Mouse (Mus musculus): ENCODE data around the gene Kif1b. TPM values are rescaled to one million over a fixed set of nuclear protein-coding genes. Genes with fewer than 3 reads are reported as not detected.

Kif1b gene
- 141 and 144 TPM in 2 replicates for polyA plus RNA-seq (2016; fragmentation: Nextera tagmentation; extraction: Ambion mirVana)

DNA sequence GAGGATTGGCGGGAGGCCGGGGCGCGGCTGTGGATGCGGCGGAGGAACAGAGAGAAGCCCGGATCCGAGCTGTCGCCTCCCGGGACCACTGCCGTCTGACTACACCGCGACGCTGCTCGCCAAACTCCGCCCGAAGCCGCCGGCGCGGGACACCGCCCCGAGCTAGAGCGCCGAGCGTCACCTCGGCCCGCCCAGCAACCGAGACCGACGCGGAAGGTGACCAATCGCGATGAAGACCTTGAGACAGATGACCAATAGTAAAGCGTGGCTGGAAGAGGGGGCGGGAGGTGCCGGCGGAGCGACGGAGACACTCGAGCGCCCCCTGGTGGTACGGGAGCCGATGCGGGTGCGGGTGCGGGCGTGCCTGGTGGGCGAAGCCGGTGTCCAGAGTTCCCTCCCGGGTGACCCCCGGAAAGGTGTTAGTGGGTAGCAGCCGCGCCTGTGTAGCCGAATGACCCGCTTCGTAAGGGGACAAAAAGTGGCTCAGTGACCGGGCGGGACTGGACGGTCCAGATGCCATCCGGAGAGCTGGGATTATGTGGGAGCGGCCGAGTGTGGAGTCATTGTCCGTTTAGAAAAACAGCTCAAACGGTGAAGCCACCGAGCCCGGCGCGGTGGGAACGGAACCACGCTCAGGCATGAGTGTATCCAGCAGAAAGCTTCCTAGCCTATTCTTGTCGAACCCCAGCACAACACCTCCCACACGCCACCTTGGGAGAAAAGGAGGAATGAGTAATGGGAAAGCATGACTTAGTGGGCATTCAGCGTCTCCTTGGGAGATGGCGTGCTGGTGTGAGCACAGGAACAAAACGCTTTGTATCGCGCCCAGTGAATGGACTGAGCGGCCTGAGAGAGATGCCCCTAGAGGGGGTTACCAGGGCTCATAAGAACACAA lies at the start of gene Kif1b:
Gene Kif1b, minus strand, starts transcription at position 98 of the 895 bp plus-strand sequence.
- Histone ChIP-seq H3K4me3 (peak within 1 kb of the TSS; percentile 100), H3K9ac (replicated peaks) (peak within 1 kb of the TSS; percentile 99), H3K9me3 (no peaks in the 10 kb centered on the region), H3K27ac (replicated peaks) (peak within 1 kb of the TSS; percentile 99), H3K4me2 (replicated peaks) (peak within 1 kb of the TSS; percentile 82), H3K4me1 (peaks cover 48% of the 10 kb centered on the region), H3K36me3 (no peaks in the 10 kb centered on the region), H3K27me3 (no peaks in the 10 kb centered on the region)
- 1% methylated on average over 79 of the region's 79 CpGs for WGBS
- ATAC-seq (ENCODE audit: low FRiP score, low read depth): peak; percentile 97

DNA sequence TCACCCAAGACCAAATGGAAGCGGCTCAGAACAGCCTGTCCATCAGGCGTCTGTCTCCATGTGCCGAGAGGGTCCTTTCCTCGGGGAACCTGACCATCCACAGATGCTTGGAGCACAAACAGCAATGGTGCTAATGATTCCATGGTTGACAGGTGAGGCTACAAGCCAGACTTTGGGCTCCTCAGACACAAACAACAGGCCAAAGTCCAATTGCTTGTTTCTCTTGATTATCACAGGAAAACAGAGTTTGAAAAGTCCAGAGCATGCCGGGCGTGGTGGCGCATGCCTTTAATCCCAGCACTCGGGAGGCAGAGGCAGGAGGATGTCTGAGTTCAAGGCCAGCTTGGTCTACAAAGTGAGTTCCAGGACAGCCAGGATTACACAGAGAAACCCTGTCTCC lies 47.2 kb upstream of the Kif1b start:
- Histone ChIP-seq H3K9me3 (no peaks in the 10 kb centered on the region), H3K4me1 (no peaks in the 10 kb centered on the region), H3K27ac (replicated peaks) (no peak overlapping the region), H3K36me3 (peaks cover 98% of the 10 kb centered on the region), H3K27me3 (no peaks in the 10 kb centered on the region), H3K4me2 (replicated peaks) (no peak overlapping the region), H3K4me3 (no peak overlapping the region), H3K9ac (replicated peaks) (no peak overlapping the region)
- no peak for ATAC-seq (ENCODE audit: low FRiP score, low read depth)
- WGBS: 96% methylated on average over 8 of the region's 8 CpGs

DNA sequence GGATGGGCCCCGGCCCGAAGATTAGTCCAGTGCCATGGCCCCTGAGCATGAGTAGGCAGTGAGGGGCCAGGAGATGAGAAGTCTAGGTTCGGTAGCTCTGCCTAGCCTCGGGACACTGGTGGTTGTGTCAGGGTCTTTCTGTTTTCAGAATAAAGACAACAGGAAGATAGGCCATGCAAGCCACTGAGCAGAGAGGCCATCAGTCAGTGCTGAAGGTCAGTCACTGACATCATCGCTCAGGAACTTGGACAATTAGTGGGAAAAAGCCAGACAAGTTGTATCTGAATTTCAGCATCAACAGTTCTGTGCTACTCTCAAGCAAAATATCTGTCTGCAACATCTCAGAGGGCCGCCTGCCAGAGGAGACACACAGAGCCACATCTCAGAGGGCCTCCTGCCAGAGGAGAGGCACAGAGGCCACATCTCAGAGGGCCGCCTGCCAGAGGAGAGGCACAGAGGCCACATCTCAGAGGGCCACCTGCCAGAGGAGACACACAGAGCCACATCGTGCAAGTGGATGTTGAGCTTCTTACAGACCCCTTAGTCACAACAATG lies 44.2 kb upstream of the Kif1b start:
- Histone ChIP-seq H3K27ac (replicated peaks) (no peak overlapping the region), H3K27me3 (no peaks in the 10 kb centered on the region), H3K4me1 (no peaks in the 10 kb centered on the region), H3K36me3 (peaks cover 88% of the 10 kb centered on the region), H3K9ac (replicated peaks) (no peak overlapping the region), H3K4me3 (no peak overlapping the region), H3K9me3 (no peaks in the 10 kb centered on the region), H3K4me2 (replicated peaks) (no peak overlapping the region)
- no peak for ATAC-seq (ENCODE audit: low FRiP score, low read depth)
- WGBS: 93% methylated on average over 8 of the region's 8 CpGs

DNA sequence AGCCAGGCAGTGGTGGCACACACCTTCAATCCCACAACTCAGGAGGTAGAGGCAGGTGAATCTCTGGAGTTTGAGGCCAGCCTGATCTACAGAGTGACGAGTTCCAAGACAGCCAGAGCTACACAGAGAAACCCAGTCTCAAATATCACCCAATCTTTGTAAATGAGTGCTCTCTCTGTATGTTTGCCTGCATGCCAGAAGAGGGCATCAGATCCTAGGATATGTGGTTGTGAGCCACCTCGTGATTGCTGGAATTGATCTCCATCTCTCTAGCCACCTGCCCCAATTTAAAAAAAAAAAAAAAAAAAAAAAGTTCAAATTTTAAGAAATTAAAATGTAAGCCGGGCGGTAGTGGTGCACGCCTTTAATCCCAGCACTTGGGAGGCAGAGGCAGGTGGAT lies 41.5 kb upstream of the Kif1b start:
- Histone ChIP-seq H3K36me3 (peaks cover 88% of the 10 kb centered on the region), H3K4me1 (no peaks in the 10 kb centered on the region), H3K4me3 (no peak overlapping the region), H3K9ac (replicated peaks) (no peak overlapping the region), H3K27ac (replicated peaks) (no peak overlapping the region), H3K4me2 (replicated peaks) (no peak overlapping the region), H3K9me3 (no peaks in the 10 kb centered on the region), H3K27me3 (no peaks in the 10 kb centered on the region)
- no peak for ATAC-seq (ENCODE audit: low FRiP score, low read depth)
- WGBS: 83% methylated on average over 5 of the region's 5 CpGs

DNA sequence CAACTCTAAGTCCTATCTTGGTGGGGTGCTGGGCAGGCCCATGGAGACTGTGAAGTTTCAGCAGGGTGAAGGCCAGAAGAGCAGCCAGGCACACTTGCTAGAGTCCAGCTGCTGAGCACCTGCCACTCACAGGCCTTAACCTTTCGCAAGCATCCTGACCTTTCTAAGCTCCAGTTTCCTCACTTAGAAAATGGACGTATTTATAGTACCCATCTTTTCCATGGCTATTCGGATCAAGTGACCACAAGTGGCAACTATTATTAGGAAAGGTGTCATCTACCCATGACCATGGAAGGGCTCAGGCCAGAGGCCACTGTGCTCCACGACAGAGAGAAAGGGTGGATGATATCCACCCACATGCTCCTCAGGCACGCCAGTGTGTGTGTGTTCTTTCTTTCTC lies 38.4 kb upstream of the Kif1b start:
- no peaks in the 10 kb centered on the region for H3K9me3 ChIP-seq
- H3K4me3 ChIP-seq: no peak overlapping the region
- no peak overlapping the region for H3K9ac ChIP-seq (replicated peaks)
- H3K36me3 ChIP-seq: peaks cover 88% of the 10 kb centered on the region
- 91% methylated on average over 5 of the region's 5 CpGs for WGBS
- H3K4me1 ChIP-seq: no peaks in the 10 kb centered on the region
- no peak for ATAC-seq (ENCODE audit: low FRiP score, low read depth)
- no peak overlapping the region for H3K4me2 ChIP-seq (replicated peaks)
- no peak overlapping the region for H3K27ac ChIP-seq (replicated peaks)
- no peaks in the 10 kb centered on the region for H3K27me3 ChIP-seq

DNA sequence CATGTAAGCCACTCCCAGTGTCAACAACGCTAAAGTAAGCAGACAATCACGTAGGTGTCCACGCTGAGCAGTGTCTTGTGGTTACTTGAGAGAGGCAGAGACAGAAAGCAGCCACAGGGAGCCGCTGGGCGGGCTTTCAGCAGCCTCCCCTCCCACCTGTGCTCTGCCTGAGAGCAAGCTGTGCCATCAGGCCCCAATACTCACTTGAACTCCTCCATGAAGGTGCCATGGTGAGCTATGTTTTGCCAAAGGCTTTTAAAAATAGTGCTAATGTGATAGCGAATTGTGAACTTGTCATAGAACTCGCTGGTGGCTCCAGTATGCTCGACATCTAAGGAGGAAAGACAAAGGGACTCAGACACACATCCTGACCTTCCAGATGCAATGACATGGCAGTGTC lies 36.8 kb upstream of the Kif1b start:
- no peaks in the 10 kb centered on the region for H3K4me1 ChIP-seq
- WGBS: 77% methylated on average over 8 of the region's 8 CpGs
- ATAC-seq (ENCODE audit: low FRiP score, low read depth): no peak

DNA sequence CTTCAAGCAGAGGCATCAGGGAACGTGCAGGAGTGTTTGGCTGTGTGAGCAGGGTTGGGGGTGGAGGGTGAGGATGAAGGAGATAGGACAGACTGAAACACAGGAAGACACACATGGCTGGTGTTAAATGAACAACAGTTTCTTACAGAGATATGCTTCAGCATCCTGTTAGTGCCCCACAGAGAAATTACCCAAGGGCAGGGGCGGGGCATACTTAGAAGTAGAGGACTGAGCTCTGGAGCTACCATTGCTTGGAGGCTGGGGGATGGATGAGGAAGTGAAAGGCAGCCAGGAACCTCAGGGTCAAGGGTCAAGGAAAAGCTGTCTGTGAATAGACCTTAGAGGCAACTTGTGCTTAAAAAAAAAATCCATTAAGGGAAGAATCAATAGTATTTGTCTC lies 33.2 kb upstream of the Kif1b start:
- 64% methylated on average over 2 of the region's 2 CpGs for WGBS
- no peak for ATAC-seq (ENCODE audit: low FRiP score, low read depth)
- no peak overlapping the region for H3K4me2 ChIP-seq (replicated peaks)

More for the DNA sequence above, 36.8 kb upstream of the Kif1b start:
- Histone ChIP-seq H3K4me2 (replicated peaks) (no peak overlapping the region), H3K27me3 (no peaks in the 10 kb centered on the region), H3K9ac (replicated peaks) (no peak overlapping the region), H3K4me3 (no peak overlapping the region), H3K36me3 (peaks cover 83% of the 10 kb centered on the region), H3K9me3 (no peaks in the 10 kb centered on the region), H3K27ac (replicated peaks) (no peak overlapping the region)

DNA sequence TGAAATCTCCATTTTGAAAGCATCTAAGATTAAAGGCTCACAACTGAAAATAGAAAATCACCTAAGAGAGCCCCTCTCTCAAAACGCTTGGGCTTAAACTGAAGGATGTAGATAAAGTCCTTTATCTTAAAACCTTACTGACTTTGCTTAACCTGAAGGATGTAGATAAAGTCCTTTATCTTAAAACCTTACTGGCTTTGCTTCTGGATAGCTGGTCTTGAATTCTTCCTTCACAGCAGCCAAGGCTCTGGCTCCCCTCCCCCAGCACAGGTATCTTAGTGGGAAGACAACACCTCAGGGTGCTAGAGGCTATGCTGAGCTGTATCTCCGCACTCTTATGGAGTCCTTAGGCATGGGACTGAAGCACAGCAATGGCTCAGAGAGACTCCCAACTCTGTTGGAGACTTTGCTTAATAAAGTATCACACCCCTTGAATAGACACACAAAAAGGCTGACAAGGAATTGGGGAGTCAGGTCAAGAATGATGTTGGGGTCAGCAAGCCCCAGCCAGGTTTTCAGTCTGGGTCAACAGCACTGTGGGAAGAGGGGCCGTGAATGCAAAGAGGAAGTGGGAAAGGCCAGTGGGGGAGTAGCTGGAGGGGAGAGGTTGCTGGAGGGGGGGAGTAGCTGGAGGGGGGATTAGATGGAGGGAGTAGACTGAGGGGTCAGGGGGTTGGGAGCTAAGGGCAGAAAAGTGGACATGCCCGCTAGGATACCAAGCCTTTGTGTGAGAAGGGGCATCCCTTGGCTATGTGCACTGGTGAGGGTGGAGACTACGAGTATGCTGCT lies 32.1 kb upstream of the Kif1b start:
- Histone ChIP-seq H3K36me3 (peaks cover 84% of the 10 kb centered on the region), H3K4me1 (no peaks in the 10 kb centered on the region), H3K9me3 (no peaks in the 10 kb centered on the region), H3K27me3 (no peaks in the 10 kb centered on the region), H3K9ac (replicated peaks) (no peak overlapping the region), H3K4me3 (no peak overlapping the region), H3K4me2 (replicated peaks) (no peak overlapping the region), H3K27ac (replicated peaks) (no peak overlapping the region)
- no peak for ATAC-seq (ENCODE audit: low FRiP score, low read depth)
- 66% methylated on average over 5 of the region's 5 CpGs for WGBS

More for the DNA sequence above, 33.2 kb upstream of the Kif1b start:
- H3K27ac ChIP-seq (replicated peaks): no peak overlapping the region
- H3K36me3 ChIP-seq: peaks cover 84% of the 10 kb centered on the region
- no peaks in the 10 kb centered on the region for H3K27me3 ChIP-seq
- H3K4me3 ChIP-seq: no peak overlapping the region
- no peaks in the 10 kb centered on the region for H3K4me1 ChIP-seq
- no peak overlapping the region for H3K9ac ChIP-seq (replicated peaks)
- H3K9me3 ChIP-seq: no peaks in the 10 kb centered on the region

DNA sequence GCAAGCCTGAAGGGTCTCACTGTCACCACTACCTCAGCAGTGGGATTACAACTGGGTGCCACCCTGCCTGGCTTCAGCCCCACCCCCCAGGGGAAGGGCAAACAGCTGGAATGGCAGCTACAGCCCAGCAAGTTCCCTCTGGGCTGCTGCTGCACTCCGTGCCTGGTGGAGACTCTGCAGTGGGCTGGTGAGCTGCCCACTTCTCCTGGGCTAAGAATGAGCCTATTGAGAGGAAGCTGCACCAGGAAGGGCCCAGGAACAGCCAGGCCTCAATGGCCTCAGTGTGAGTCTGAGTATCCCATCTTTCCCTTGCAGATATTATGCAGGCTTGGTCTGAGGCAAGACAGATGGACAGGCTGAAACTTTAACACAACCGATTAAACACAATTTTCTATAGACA lies 30.6 kb upstream of the Kif1b start:
- Histone ChIP-seq H3K27ac (replicated peaks) (no peak overlapping the region), H3K36me3 (peaks cover 81% of the 10 kb centered on the region)
- 93% methylated on average over 2 of the region's 2 CpGs for WGBS

DNA sequence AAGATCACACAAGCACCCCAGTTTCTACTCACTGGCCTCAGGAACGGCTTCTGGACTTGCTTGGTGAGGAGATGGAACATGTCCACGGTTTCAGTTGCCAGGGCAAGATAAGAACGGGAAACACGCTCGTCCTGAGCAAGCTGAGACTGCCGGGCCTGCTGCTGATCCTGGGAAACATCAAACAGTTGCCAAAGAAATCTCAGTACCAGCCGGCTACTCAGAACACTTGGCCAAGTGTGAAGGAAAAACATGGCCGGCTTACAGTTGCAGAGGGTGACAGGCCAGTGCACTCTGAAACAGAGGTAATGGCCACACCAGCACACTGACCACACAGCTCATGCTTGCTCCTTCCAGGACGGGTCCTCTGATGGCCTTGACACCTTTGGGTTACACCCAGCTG lies 29.9 kb upstream of the Kif1b start:
- Histone ChIP-seq H3K4me1 (no peaks in the 10 kb centered on the region), H3K27me3 (no peaks in the 10 kb centered on the region), H3K9me3 (no peaks in the 10 kb centered on the region), H3K36me3 (peaks cover 82% of the 10 kb centered on the region), H3K4me3 (no peak overlapping the region), H3K27ac (replicated peaks) (no peak overlapping the region), H3K4me2 (replicated peaks) (no peak overlapping the region), H3K9ac (replicated peaks) (no peak overlapping the region)
- 95% methylated on average over 9 of the region's 9 CpGs for WGBS
- no peak for ATAC-seq (ENCODE audit: low FRiP score, low read depth)

More for the DNA sequence above, 30.6 kb upstream of the Kif1b start:
- H3K9me3 ChIP-seq: no peaks in the 10 kb centered on the region
- no peaks in the 10 kb centered on the region for H3K27me3 ChIP-seq
- H3K4me1 ChIP-seq: no peaks in the 10 kb centered on the region
- H3K9ac ChIP-seq (replicated peaks): no peak overlapping the region
- H3K4me2 ChIP-seq (replicated peaks): no peak overlapping the region
- no peak overlapping the region for H3K4me3 ChIP-seq
- no peak for ATAC-seq (ENCODE audit: low FRiP score, low read depth)

DNA sequence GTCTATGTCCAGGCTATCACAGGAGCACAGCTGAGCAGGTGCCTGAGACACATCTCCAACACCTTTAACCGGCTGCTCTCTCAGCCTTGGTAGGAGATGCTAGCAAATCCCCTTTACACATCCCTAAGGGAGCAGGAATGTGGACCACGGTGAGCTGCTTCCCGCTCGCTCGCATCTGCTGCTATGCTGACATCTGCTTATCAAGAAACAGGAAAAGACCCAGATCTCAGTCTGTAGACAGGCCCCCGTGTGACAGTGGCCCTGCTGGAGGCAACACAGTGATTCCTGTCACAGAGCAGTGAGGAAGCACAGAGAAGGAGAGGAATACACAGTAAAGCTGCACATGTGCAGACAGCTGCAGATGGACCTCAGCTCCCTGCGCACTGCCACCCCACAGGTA lies 28.8 kb upstream of the Kif1b start:
- Histone ChIP-seq H3K27me3 (no peaks in the 10 kb centered on the region), H3K9ac (replicated peaks) (no peak overlapping the region), H3K9me3 (no peaks in the 10 kb centered on the region), H3K36me3 (peaks cover 81% of the 10 kb centered on the region), H3K4me1 (no peaks in the 10 kb centered on the region), H3K4me2 (replicated peaks) (no peak overlapping the region), H3K27ac (replicated peaks) (no peak overlapping the region), H3K4me3 (no peak overlapping the region)
- 97% methylated on average over 7 of the region's 7 CpGs for WGBS
- ATAC-seq (ENCODE audit: low FRiP score, low read depth): no peak

DNA sequence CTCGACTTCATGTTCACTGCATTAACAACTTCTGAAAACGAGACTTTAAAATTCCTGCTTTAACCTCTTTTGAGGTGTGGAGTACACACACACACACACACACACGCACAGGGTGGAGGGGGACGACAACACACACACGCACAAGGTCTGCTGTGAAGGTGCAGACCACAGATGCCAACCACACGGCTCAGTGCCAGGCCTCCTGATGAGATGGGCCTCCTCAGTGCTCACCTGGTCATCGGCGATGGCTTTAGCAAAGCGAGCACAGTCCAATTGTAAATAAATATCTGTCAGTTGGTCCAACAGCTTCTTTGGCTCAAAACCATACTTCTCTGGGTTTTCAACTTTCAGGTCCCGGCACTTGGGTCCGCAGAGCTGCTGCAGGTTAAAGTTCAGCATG lies 27.4 kb upstream of the Kif1b start:
- no peak for ATAC-seq (ENCODE audit: low FRiP score, low read depth)
- peaks cover 88% of the 10 kb centered on the region for H3K36me3 ChIP-seq
- 94% methylated on average over 11 of the region's 11 CpGs for WGBS

More for the DNA sequence above, 27.4 kb upstream of the Kif1b start:
- Histone ChIP-seq H3K27ac (replicated peaks) (no peak overlapping the region), H3K4me1 (no peaks in the 10 kb centered on the region), H3K4me3 (no peak overlapping the region), H3K9ac (replicated peaks) (no peak overlapping the region), H3K9me3 (no peaks in the 10 kb centered on the region), H3K4me2 (replicated peaks) (no peak overlapping the region), H3K27me3 (no peaks in the 10 kb centered on the region)

Measured in midbrain, embryonic 12.5 days (tissue).